Mouse (Mus musculus): Measurements from ENCODE around the gene Nhsl1. TPM values are rescaled to one million over a fixed set of nuclear protein-coding genes. Genes with fewer than 3 reads are reported as not detected.

The Nhsl1 gene
- total and polyA plus RNA-seq, 3 experiments, result 0.22 TPM; not detected in 2

DNA sequence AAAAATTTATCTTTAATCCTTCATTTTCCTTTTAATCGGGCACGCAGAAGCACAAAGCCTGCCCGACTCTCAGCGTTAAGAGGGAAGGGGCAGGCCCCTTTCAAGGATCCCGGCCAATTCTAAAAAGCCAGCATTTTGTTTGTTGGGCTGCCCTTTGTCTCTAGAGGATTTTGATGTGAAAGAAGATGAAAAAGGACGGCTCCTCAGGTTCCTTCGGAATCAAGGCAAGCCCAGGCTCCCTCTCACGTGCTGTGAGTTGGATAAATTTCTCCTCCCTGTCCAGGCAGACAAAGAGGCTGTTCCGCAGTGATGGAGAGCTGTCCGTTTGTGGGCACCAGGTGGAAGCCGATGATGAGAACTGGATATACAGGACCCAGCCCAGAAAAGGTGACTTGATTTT is 89.3 kb downstream of the Nhsl1 start:
- ATAC-seq (ENCODE audit: extremely low read depth, insufficient number of reproducible peaks, low FRiP score, poor library complexity, severe bottlenecking) (no peak), DNase-seq (ENCODE audit: low spot score) (no peak)
- no peaks in the 10 kb centered on the region for H3K36me3 ChIP-seq (replicated peaks)
- peaks cover 2% of the 10 kb centered on the region; the same call in 1 of the 2 replicates for H3K4me1 ChIP-seq (ENCODE audit: insufficient read depth, low read depth, low read length)
- peaks cover 12% of the 10 kb centered on the region; the same call in 1 of the 2 replicates for H3K27me3 ChIP-seq (ENCODE audit: insufficient read depth, low read length)
- TF ChIP-seq GATA2 (IDR thresholded peaks at IDR 0.05; ENCODE audit: borderline replicate concordance, low read depth, low read length), result no peak
- no peak for TF ChIP-seq TAL1 (conservative IDR thresholded peaks at IDR 0.05; ENCODE audit: low read depth, low read length)
- no peak for TF ChIP-seq GATA1 (IDR thresholded peaks at IDR 0.05; ENCODE audit: borderline replicate concordance, low read length)
- no peak for TF ChIP-seq CTCF (IDR thresholded peaks at IDR 0.05; ENCODE audit: low read depth, low read length)
- TF ChIP-seq POLR2AphosphoS5 (IDR thresholded peaks at IDR 0.05; ENCODE audit: insufficient replicate concordance, low read depth, low read length), result no peak
- H3K9me3 ChIP-seq (replicated peaks), result no peaks in the 10 kb centered on the region
- no peak overlapping the region for H3K4me3 ChIP-seq (ENCODE audit: low read depth, low read length)

DNA sequence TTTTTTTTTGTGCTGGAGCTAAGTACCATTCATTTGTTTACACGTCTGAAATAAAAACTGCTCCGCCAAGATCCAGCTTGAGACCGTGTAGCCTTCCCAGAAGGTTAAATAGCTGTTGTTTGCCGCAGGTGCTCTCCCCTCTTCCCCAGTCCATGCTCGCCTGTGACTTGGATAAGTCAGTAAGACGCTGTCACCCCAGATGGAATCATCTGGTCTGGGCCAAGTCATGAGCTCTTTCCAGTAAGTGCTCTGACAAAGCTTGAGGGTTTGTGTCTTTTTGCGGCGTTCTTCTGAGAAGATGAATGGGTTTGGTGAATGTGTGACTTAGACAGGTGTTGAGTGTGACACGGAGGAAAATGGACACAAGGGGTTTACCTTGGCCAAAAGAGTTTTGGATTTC is 89.8 kb downstream of the Nhsl1 start:
- H3K27me3 ChIP-seq (ENCODE audit: insufficient read depth, low read length), result peaks cover 12% of the 10 kb centered on the region; the same call in 1 of the 2 replicates
- no peaks in the 10 kb centered on the region for H3K9me3 ChIP-seq (replicated peaks)
- no peak overlapping the region for H3K4me3 ChIP-seq (ENCODE audit: low read depth, low read length)
- peaks cover 2% of the 10 kb centered on the region; the same call in 1 of the 2 replicates for H3K4me1 ChIP-seq (ENCODE audit: insufficient read depth, low read depth, low read length)
- DNase-seq (ENCODE audit: low spot score) (no peak), ATAC-seq (ENCODE audit: extremely low read depth, insufficient number of reproducible peaks, low FRiP score, poor library complexity, severe bottlenecking) (no peak)
- no peaks in the 10 kb centered on the region for H3K36me3 ChIP-seq (replicated peaks)
- TF ChIP-seq GATA2 (IDR thresholded peaks at IDR 0.05; ENCODE audit: borderline replicate concordance, low read depth, low read length) (no peak), GATA1 (IDR thresholded peaks at IDR 0.05; ENCODE audit: borderline replicate concordance, low read length) (no peak)

DNA sequence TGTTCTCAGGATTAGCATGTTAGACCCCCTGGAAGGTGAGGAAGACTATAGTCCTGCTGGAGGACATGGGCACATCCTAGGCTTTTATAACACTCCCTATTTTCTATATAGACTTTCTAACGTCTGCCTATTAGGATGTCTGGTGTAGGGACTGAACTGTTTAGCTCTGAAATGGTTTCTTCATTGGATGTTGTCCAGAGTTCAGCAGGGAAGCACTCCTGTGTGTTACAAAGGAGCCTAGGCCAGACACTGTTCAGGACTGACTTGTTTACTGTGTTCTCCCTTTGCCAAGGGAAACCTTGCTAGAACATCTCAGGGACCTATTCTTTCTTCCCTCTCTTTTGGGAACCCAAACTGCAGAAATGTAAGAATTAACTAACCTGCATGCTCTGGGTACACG is 90.3 kb downstream of the Nhsl1 start:
- no peaks in the 10 kb centered on the region for H3K36me3 ChIP-seq (replicated peaks)
- no peak for ATAC-seq (ENCODE audit: extremely low read depth, insufficient number of reproducible peaks, low FRiP score, poor library complexity, severe bottlenecking)

GRCm38 (mm10) chr10:18411266-18411665 is 92.5 kb downstream of the Nhsl1 start:
- Histone ChIP-seq H3K9me3 (replicated peaks) (no peaks in the 10 kb centered on the region), H3K4me1 (ENCODE audit: insufficient read depth, low read depth, low read length) (peaks cover 2% of the 10 kb centered on the region; the same call in 1 of the 2 replicates), H3K4me3 (ENCODE audit: low read depth, low read length) (no peak overlapping the region), H3K27me3 (ENCODE audit: insufficient read depth, low read length) (peaks cover 9% of the 10 kb centered on the region; the same call in 1 of the 2 replicates), H3K36me3 (replicated peaks) (no peaks in the 10 kb centered on the region)
- DNase-seq (ENCODE audit: low spot score) (no peak), ATAC-seq (ENCODE audit: extremely low read depth, insufficient number of reproducible peaks, low FRiP score, poor library complexity, severe bottlenecking) (no peak)
- no peak for TF ChIP-seq POLR2AphosphoS5 (IDR thresholded peaks at IDR 0.05; ENCODE audit: insufficient replicate concordance, low read depth, low read length)

More for the DNA sequence above, 90.3 kb downstream of the Nhsl1 start:
- no peak for TF ChIP-seq CTCF (IDR thresholded peaks at IDR 0.05; ENCODE audit: low read depth, low read length)
- TF ChIP-seq GATA2 (IDR thresholded peaks at IDR 0.05; ENCODE audit: borderline replicate concordance, low read depth, low read length), result no peak
- no peak for TF ChIP-seq POLR2AphosphoS5 (IDR thresholded peaks at IDR 0.05; ENCODE audit: insufficient replicate concordance, low read depth, low read length)
- no peak for TF ChIP-seq GATA1 (IDR thresholded peaks at IDR 0.05; ENCODE audit: borderline replicate concordance, low read length)
- TF ChIP-seq TAL1 (conservative IDR thresholded peaks at IDR 0.05; ENCODE audit: low read depth, low read length), result no peak
- Histone ChIP-seq H3K9me3 (replicated peaks) (no peaks in the 10 kb centered on the region), H3K27me3 (ENCODE audit: insufficient read depth, low read length) (peaks cover 12% of the 10 kb centered on the region; the same call in 1 of the 2 replicates), H3K4me3 (ENCODE audit: low read depth, low read length) (no peak overlapping the region), H3K4me1 (ENCODE audit: insufficient read depth, low read depth, low read length) (peaks cover 2% of the 10 kb centered on the region; the same call in 1 of the 2 replicates)
- no peak for DNase-seq (ENCODE audit: low spot score)

GRCm38 (mm10) chr10:18415946-18416345 is 97.2 kb downstream of the Nhsl1 start:
- Histone ChIP-seq H3K27me3 (ENCODE audit: insufficient read depth, low read length) (no peaks in the 10 kb centered on the region), H3K4me3 (ENCODE audit: low read depth, low read length) (no peak overlapping the region), H3K36me3 (replicated peaks) (no peaks in the 10 kb centered on the region), H3K9me3 (replicated peaks) (no peaks in the 10 kb centered on the region), H3K4me1 (ENCODE audit: insufficient read depth, low read depth, low read length) (no peaks in the 10 kb centered on the region)
- TF ChIP-seq GATA2 (IDR thresholded peaks at IDR 0.05; ENCODE audit: borderline replicate concordance, low read depth, low read length) (no peak), POLR2AphosphoS5 (IDR thresholded peaks at IDR 0.05; ENCODE audit: insufficient replicate concordance, low read depth, low read length) (no peak), TAL1 (conservative IDR thresholded peaks at IDR 0.05; ENCODE audit: low read depth, low read length) (no peak), GATA1 (IDR thresholded peaks at IDR 0.05; ENCODE audit: borderline replicate concordance, low read length) (no peak), CTCF (IDR thresholded peaks at IDR 0.05; ENCODE audit: low read depth, low read length) (no peak)
- DNase-seq (ENCODE audit: low spot score) (no peak), ATAC-seq (ENCODE audit: extremely low read depth, insufficient number of reproducible peaks, low FRiP score, poor library complexity, severe bottlenecking) (no peak)

- Histone ChIP-seq H3K36me3 (replicated peaks) (no peaks in the 10 kb centered on the region), H3K4me3 (ENCODE audit: low read depth, low read length) (no peak overlapping the region), H3K27me3 (ENCODE audit: insufficient read depth, low read length) (no peaks in the 10 kb centered on the region), H3K9me3 (replicated peaks) (no peaks in the 10 kb centered on the region), H3K4me1 (ENCODE audit: insufficient read depth, low read depth, low read length) (no peaks in the 10 kb centered on the region)
- no peak for DNase-seq (ENCODE audit: low spot score)
- TF ChIP-seq TAL1 (conservative IDR thresholded peaks at IDR 0.05; ENCODE audit: low read depth, low read length), result no peak
- ATAC-seq (ENCODE audit: extremely low read depth, insufficient number of reproducible peaks, low FRiP score, poor library complexity, severe bottlenecking), result no peak
These were observed 99.4 kb downstream of the Nhsl1 start for GRCm38 (mm10) chr10:18418160-18418559.

DNA sequence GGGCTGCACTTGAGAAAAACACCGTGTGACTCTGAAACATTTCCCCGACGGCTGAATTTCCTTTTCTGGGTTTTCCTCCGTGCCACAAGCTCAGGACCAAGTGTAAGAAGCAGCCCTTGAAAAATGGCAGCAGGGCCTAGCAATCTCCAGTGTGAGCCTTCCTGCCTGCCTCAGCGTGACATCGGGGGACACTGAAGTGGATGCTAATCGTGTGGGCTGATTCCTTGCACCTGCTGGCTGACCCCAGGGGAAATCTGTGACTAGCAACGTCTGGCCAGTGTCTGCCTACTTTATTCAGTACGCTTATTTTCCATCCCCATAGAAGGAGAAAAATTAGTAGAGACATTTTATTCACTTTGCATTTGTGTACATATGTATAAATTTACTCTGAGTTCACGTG is 100.7 kb downstream of the Nhsl1 start:
- no peaks in the 10 kb centered on the region for H3K9me3 ChIP-seq (replicated peaks)
- no peaks in the 10 kb centered on the region for H3K36me3 ChIP-seq (replicated peaks)
- no peaks in the 10 kb centered on the region for H3K27me3 ChIP-seq (ENCODE audit: insufficient read depth, low read length)
- H3K4me3 ChIP-seq (ENCODE audit: low read depth, low read length), result no peak overlapping the region
- ATAC-seq (ENCODE audit: extremely low read depth, insufficient number of reproducible peaks, low FRiP score, poor library complexity, severe bottlenecking) (no peak), DNase-seq (ENCODE audit: low spot score) (no peak)
- no peak for TF ChIP-seq POLR2AphosphoS5 (IDR thresholded peaks at IDR 0.05; ENCODE audit: insufficient replicate concordance, low read depth, low read length)
- TF ChIP-seq CTCF (IDR thresholded peaks at IDR 0.05; ENCODE audit: low read depth, low read length), result no peak
- TF ChIP-seq TAL1 (conservative IDR thresholded peaks at IDR 0.05; ENCODE audit: low read depth, low read length), result no peak
- TF ChIP-seq GATA2 (IDR thresholded peaks at IDR 0.05; ENCODE audit: borderline replicate concordance, low read depth, low read length), result no peak
- no peak for TF ChIP-seq GATA1 (IDR thresholded peaks at IDR 0.05; ENCODE audit: borderline replicate concordance, low read length)
- H3K4me1 ChIP-seq (ENCODE audit: insufficient read depth, low read depth, low read length), result no peaks in the 10 kb centered on the region
